Mouse (Mus musculus): Measurements from ENCODE around the gene Pcx. TPM values are rescaled to one million over a fixed set of nuclear protein-coding genes. Genes with fewer than 3 reads are reported as not detected.
A peak's percentile ranks its signal among the peaks of the same experiment; 100 is the strongest.

Pcx gene
- polyA plus RNA-seq, 1 experiment from 2014 or later = 38.6 TPM

- Histone ChIP-seq H3K4me2 (replicated peaks; ENCODE audit: low read depth, low read length) (no peak overlapping the region), H3K36me3 (ENCODE audit: insufficient read depth, low read length) (no peaks in the 10 kb centered on the region), H3K27me3 (replicated peaks; ENCODE audit: insufficient read depth, low read length) (no peaks in the 10 kb centered on the region), H3K4me3 (ENCODE audit: low read depth, low read length) (no peak overlapping the region), H3K9ac (replicated peaks; ENCODE audit: low read depth) (no peak overlapping the region), H3K27ac (ENCODE audit: low read length) (no peak overlapping the region), H3K9me3 (ENCODE audit: low read length) (no peaks in the 10 kb centered on the region), H3K4me1 (ENCODE audit: insufficient read depth, low read depth, low read length) (no peaks in the 10 kb centered on the region)
- DNase-seq (ENCODE audit: low spot score) (no peak), ATAC-seq (no peak)
- no peak for TF ChIP-seq CTCF (IDR thresholded peaks at IDR 0.05)
- no peak for TF ChIP-seq EP300 (IDR thresholded peaks at IDR 0.05)
Measured at GRCm38 (mm10) chr19:4542081-4542480, 31.8 kb downstream of the Pcx start.

GRCm38 (mm10) chr19:4545091-4545490 is 34.8 kb downstream of the Pcx start:
- Histone ChIP-seq H3K27me3 (replicated peaks; ENCODE audit: insufficient read depth, low read length) (no peaks in the 10 kb centered on the region), H3K27ac (ENCODE audit: low read length) (no peak overlapping the region), H3K9ac (replicated peaks; ENCODE audit: low read depth) (no peak overlapping the region), H3K9me3 (ENCODE audit: low read length) (no peaks in the 10 kb centered on the region), H3K4me3 (ENCODE audit: low read depth, low read length) (no peak overlapping the region), H3K36me3 (ENCODE audit: insufficient read depth, low read length) (no peaks in the 10 kb centered on the region), H3K4me2 (replicated peaks; ENCODE audit: low read depth, low read length) (no peak overlapping the region), H3K4me1 (ENCODE audit: insufficient read depth, low read depth, low read length) (no peaks in the 10 kb centered on the region)
- no peak for ATAC-seq
- DNase-seq (ENCODE audit: low spot score) = no peak
- WGBS = 76% methylated on average over 4 of the region's 4 CpGs
- TF ChIP-seq EP300 (IDR thresholded peaks at IDR 0.05) = no peak
- TF ChIP-seq CTCF (IDR thresholded peaks at IDR 0.05) = no peak

- Histone ChIP-seq H3K4me3 (ENCODE audit: low read depth, low read length) (no peak overlapping the region), H3K27ac (ENCODE audit: low read length) (no peak overlapping the region), H3K4me1 (ENCODE audit: insufficient read depth, low read depth, low read length) (no peaks in the 10 kb centered on the region), H3K36me3 (ENCODE audit: insufficient read depth, low read length) (no peaks in the 10 kb centered on the region), H3K9me3 (ENCODE audit: low read length) (no peaks in the 10 kb centered on the region), H3K27me3 (replicated peaks; ENCODE audit: insufficient read depth, low read length) (no peaks in the 10 kb centered on the region), H3K4me2 (replicated peaks; ENCODE audit: low read depth, low read length) (no peak overlapping the region), H3K9ac (replicated peaks; ENCODE audit: low read depth) (no peak overlapping the region)
- ATAC-seq (no peak), DNase-seq (ENCODE audit: low spot score) (no peak)
- 80% methylated on average over 6 of the region's 6 CpGs for WGBS
- TF ChIP-seq CTCF (IDR thresholded peaks at IDR 0.05) = no peak
- TF ChIP-seq EP300 (IDR thresholded peaks at IDR 0.05) = no peak
Measured at GRCm38 (mm10) chr19:4545841-4546240, 35.6 kb downstream of the Pcx start.

GRCm38 (mm10) chr19:4547801-4548200 is 37.5 kb downstream of the Pcx start:
- WGBS = 71% methylated on average over 6 of the region's 6 CpGs

GRCm38 (mm10) chr19:4548305-4548883 is 38.1 kb downstream of the Pcx start:
- Histone ChIP-seq H3K27me3 (replicated peaks; ENCODE audit: insufficient read depth, low read length) (no peaks in the 10 kb centered on the region), H3K9me3 (ENCODE audit: low read length) (no peaks in the 10 kb centered on the region), H3K9ac (replicated peaks; ENCODE audit: low read depth) (no peak overlapping the region), H3K36me3 (ENCODE audit: insufficient read depth, low read length) (no peaks in the 10 kb centered on the region), H3K4me3 (ENCODE audit: low read depth, low read length) (no peak overlapping the region), H3K4me2 (replicated peaks; ENCODE audit: low read depth, low read length) (no peak overlapping the region), H3K4me1 (ENCODE audit: insufficient read depth, low read depth, low read length) (no peaks in the 10 kb centered on the region), H3K27ac (ENCODE audit: low read length) (no peak overlapping the region)
- ATAC-seq (peak; percentile 50), DNase-seq (ENCODE audit: low spot score) (peak; percentile 36)
- WGBS = 56% methylated on average over 3 of the region's 3 CpGs
- TF ChIP-seq CTCF (IDR thresholded peaks at IDR 0.05) = no peak
- no peak for TF ChIP-seq EP300 (IDR thresholded peaks at IDR 0.05)

More at GRCm38 (mm10) chr19:4547801-4548200, 37.5 kb downstream of the Pcx start:
- Histone ChIP-seq H3K27ac (ENCODE audit: low read length) (no peak overlapping the region), H3K4me2 (replicated peaks; ENCODE audit: low read depth, low read length) (no peak overlapping the region), H3K27me3 (replicated peaks; ENCODE audit: insufficient read depth, low read length) (no peaks in the 10 kb centered on the region), H3K9me3 (ENCODE audit: low read length) (no peaks in the 10 kb centered on the region), H3K36me3 (ENCODE audit: insufficient read depth, low read length) (no peaks in the 10 kb centered on the region), H3K9ac (replicated peaks; ENCODE audit: low read depth) (no peak overlapping the region), H3K4me1 (ENCODE audit: insufficient read depth, low read depth, low read length) (no peaks in the 10 kb centered on the region), H3K4me3 (ENCODE audit: low read depth, low read length) (no peak overlapping the region)
- ATAC-seq (no peak), DNase-seq (ENCODE audit: low spot score) (no peak)
- TF ChIP-seq EP300 (IDR thresholded peaks at IDR 0.05) (no peak), CTCF (IDR thresholded peaks at IDR 0.05) (no peak)

- H3K36me3 ChIP-seq (ENCODE audit: insufficient read depth, low read length) = no peaks in the 10 kb centered on the region
- no peak for DNase-seq (ENCODE audit: low spot score)
- no peaks in the 10 kb centered on the region for H3K27me3 ChIP-seq (replicated peaks; ENCODE audit: insufficient read depth, low read length)
- H3K9me3 ChIP-seq (ENCODE audit: low read length) = no peaks in the 10 kb centered on the region
- TF ChIP-seq CTCF (IDR thresholded peaks at IDR 0.05) (no peak), EP300 (IDR thresholded peaks at IDR 0.05) (no peak)
- H3K4me2 ChIP-seq (replicated peaks; ENCODE audit: low read depth, low read length) = no peak overlapping the region
- H3K4me3 ChIP-seq (ENCODE audit: low read depth, low read length) = no peak overlapping the region
- H3K27ac ChIP-seq (ENCODE audit: low read length) = peak overlapping the region; percentile 32; the same call in 1 of the 2 replicates
- peaks cover 9% of the 10 kb centered on the region; the same call in 1 of the 2 replicates for H3K4me1 ChIP-seq (ENCODE audit: insufficient read depth, low read depth, low read length)
- no peak overlapping the region for H3K9ac ChIP-seq (replicated peaks; ENCODE audit: low read depth)
- ATAC-seq = no peak
Measured at GRCm38 (mm10) chr19:4554248-4554647, 44.0 kb downstream of the Pcx start.

- Histone ChIP-seq H3K36me3 (ENCODE audit: insufficient read depth, low read length) (no peaks in the 10 kb centered on the region), H3K4me2 (replicated peaks; ENCODE audit: low read depth, low read length) (no peak overlapping the region), H3K27me3 (replicated peaks; ENCODE audit: insufficient read depth, low read length) (no peaks in the 10 kb centered on the region), H3K4me1 (ENCODE audit: insufficient read depth, low read depth, low read length) (peaks cover 9% of the 10 kb centered on the region; the same call in 1 of the 2 replicates), H3K9ac (replicated peaks; ENCODE audit: low read depth) (no peak overlapping the region), H3K9me3 (ENCODE audit: low read length) (no peaks in the 10 kb centered on the region), H3K27ac (ENCODE audit: low read length) (no peak overlapping the region), H3K4me3 (ENCODE audit: low read depth, low read length) (no peak overlapping the region)
- WGBS = 29% methylated on average over 7 of the region's 7 CpGs
- no peak for ATAC-seq
- no peak for TF ChIP-seq CTCF (IDR thresholded peaks at IDR 0.05)
- TF ChIP-seq EP300 (IDR thresholded peaks at IDR 0.05) = no peak
- DNase-seq (ENCODE audit: low spot score) = peak; percentile 13
Measured at GRCm38 (mm10) chr19:4555086-4555485, 44.8 kb downstream of the Pcx start.
